In genomic region chr5:97055511-97056068, GRCm38 (mm10) we compare ENCODE assay signal across 10 mouse cellular contexts. TPM values are rescaled to one million over a fixed set of nuclear protein-coding genes. Genes with fewer than 3 reads are reported as not detected.
DNase-seq lines count a peak whose midpoint lies in the region; ATAC-seq and TF ChIP-seq lines count a peak whose summit lies in the region.
"Had no signal": no experiment of that assay in that cellular context is flagged by ENCODE, and none has a peak within 500 bp of the region (broad histone marks: within the 10 kb centered on the region; RNA-seq: fewer than 3 reads in every experiment).

No protein-coding gene starts in this region.

- WGBS in hindbrain, embryonic 14.5 days = 14% methylated on average over 1 of the region's 1 CpGs
- 28% methylated on average over 1 of the region's 1 CpGs for WGBS in hindbrain, embryonic 10.5 days
- 5% methylated on average over 1 of the region's 1 CpGs for WGBS in hindbrain, postnatal 0 days

- no peaks in the 10 kb centered on the region for H3K4me1 ChIP-seq in hindbrain, embryonic 14.5 days (replicated peaks; ENCODE audit: control insufficient read depth, insufficient read depth, low read length)
- no peaks in the 10 kb centered on the region for H3K4me1 ChIP-seq in hindbrain, embryonic 10.5 days (replicated peaks)
- H3K4me1 ChIP-seq in hindbrain, postnatal 0 days (ENCODE audit: insufficient read depth, low read length) = no peaks in the 10 kb centered on the region
- H3K4me1 ChIP-seq: embryonic facial prominence, embryonic 12.5 days; lung, embryonic 15.5 days had no signal

- no peaks in the 10 kb centered on the region for H3K27me3 ChIP-seq in hindbrain, embryonic 14.5 days (ENCODE audit: control insufficient read depth, insufficient read depth, low read length)
- H3K27me3 ChIP-seq in hindbrain, embryonic 10.5 days (ENCODE audit: insufficient read depth, poor library complexity, severe bottlenecking) = no peaks in the 10 kb centered on the region
- no peaks in the 10 kb centered on the region for H3K27me3 ChIP-seq in hindbrain, postnatal 0 days (ENCODE audit: insufficient read depth, low read length)
- H3K27me3 ChIP-seq: embryonic facial prominence, embryonic 12.5 days; lung, embryonic 15.5 days had no signal

- H3K4me2 ChIP-seq in hindbrain, embryonic 14.5 days (replicated peaks) = no peak overlapping the region
- H3K4me2 ChIP-seq in hindbrain, postnatal 0 days (ENCODE audit: low read depth, low read length) = no peak overlapping the region
- H3K4me2 ChIP-seq: embryonic facial prominence, embryonic 12.5 days; lung, embryonic 15.5 days had no signal

- peaks cover 36% of the 10 kb centered on the region for H3K36me3 ChIP-seq in hindbrain, embryonic 14.5 days (replicated peaks; ENCODE audit: control insufficient read depth, insufficient read depth)
- peaks cover 26% of the 10 kb centered on the region for H3K36me3 ChIP-seq in hindbrain, embryonic 10.5 days
- no peaks in the 10 kb centered on the region for H3K36me3 ChIP-seq in hindbrain, postnatal 0 days (ENCODE audit: insufficient read depth, low read length)

- no peak overlapping the region for H3K4me3 ChIP-seq in hindbrain, embryonic 14.5 days (replicated peaks; ENCODE audit: low read length)
- H3K4me3 ChIP-seq in hindbrain, embryonic 10.5 days = no peak overlapping the region
- no peak overlapping the region for H3K4me3 ChIP-seq in hindbrain, postnatal 0 days (ENCODE audit: low read length)
- H3K4me3 ChIP-seq: embryonic facial prominence, embryonic 12.5 days; lung, embryonic 15.5 days had no signal

- no peak overlapping the region for H3K27ac ChIP-seq in hindbrain, embryonic 14.5 days
- no peak overlapping the region for H3K27ac ChIP-seq in hindbrain, embryonic 10.5 days
- no peak overlapping the region for H3K27ac ChIP-seq in hindbrain, postnatal 0 days
- H3K27ac ChIP-seq: embryonic facial prominence, embryonic 12.5 days; lung, embryonic 15.5 days had no signal

- no peak for ATAC-seq in hindbrain, embryonic 14.5 days (ENCODE audit: low FRiP score)
- peak; percentile 70 for ATAC-seq in hindbrain, postnatal 0 days
- peak; percentile 87 for ATAC-seq in megakaryocyte-erythroid progenitor cell, adult 5-6 weeks (replicated peaks; ENCODE audit: low FRiP score, low TSS enrichment, poor library complexity, severe bottlenecking)

- no peak overlapping the region for H3K9ac ChIP-seq in hindbrain, embryonic 14.5 days
- no peak overlapping the region for H3K9ac ChIP-seq in hindbrain, postnatal 0 days (replicated peaks; ENCODE audit: low read length)
- H3K9ac ChIP-seq: embryonic facial prominence, embryonic 12.5 days; lung, embryonic 15.5 days had no signal

- TF ChIP-seq CTCF in hindbrain, postnatal 0 days (IDR thresholded peaks at IDR 0.05; ENCODE audit: low read depth) = peak; percentile 84

- no peaks in the 10 kb centered on the region for H3K9me3 ChIP-seq in hindbrain, embryonic 14.5 days (ENCODE audit: control insufficient read depth, low read length)
- H3K9me3 ChIP-seq in hindbrain, embryonic 10.5 days = no peaks in the 10 kb centered on the region
- H3K9me3 ChIP-seq in hindbrain, postnatal 0 days (ENCODE audit: low read length) = no peaks in the 10 kb centered on the region
- H3K9me3 ChIP-seq: embryonic facial prominence, embryonic 12.5 days; lung, embryonic 15.5 days had no signal

- peak; percentile 89 for DNase-seq in hindbrain, embryonic 14.5 days (ENCODE audit: low spot score)
- DNase-seq in hindbrain, embryonic 10.5 days (ENCODE audit: low spot score) = no peak
- DNase-seq in thymus, postnatal 0 days (ENCODE audit: low spot score) = peak; percentile 79
- DNase-seq in thymus, adult 18-20 months = no peak
- DNase-seq in c-Kit-positive CD71-negative TER-119-negative erythroid progenitor cells, embryonic 14.5 days (ENCODE audit: low read depth) = peak; percentile 73
- peak; percentile 84 for DNase-seq in hindbrain, postnatal 0 days (ENCODE audit: low spot score)
- DNase-seq in testis, postnatal 10 days (ENCODE audit: low spot score) = no peak

RNA-seq across cellular contexts. Expression of gene Paqr3, which starts 55.8 kb away (rescaled TPM):
- polyA plus RNA-seq in hindbrain, embryonic 14.5 days (2014; fragmentation: Nextera tagmentation; extraction: Ambion mirVana) = 22.7 and 24.0 TPM in 2 replicates
- polyA plus RNA-seq in hindbrain, embryonic 10.5 days (2016; fragmentation: Nextera tagmentation; extraction: Ambion mirVana) = 9.8 and 12.9 TPM in 2 replicates
- polyA plus RNA-seq in thymus, postnatal 0 days (2015; fragmentation: Nextera tagmentation; extraction: Ambion mirVana) = 0.86 and 1.0 TPM in 2 replicates
- total RNA-seq in hindbrain, postnatal 0 days (2014; rRNA removed) = 44.7 and 45.3 TPM in 2 replicates
- 9.8 and 11.6 TPM in 2 replicates for polyA plus RNA-seq in hindbrain, postnatal 0 days (2015; fragmentation: Nextera tagmentation; extraction: Ambion mirVana)
- 4.3 TPM in 1 of 2 replicates, not detected in the other for total RNA-seq in megakaryocyte-erythroid progenitor cell, adult 5-6 weeks (2014; fragmentation: Nextera tagmentation)
- 1.6 and 2.6 TPM in 2 replicates for total RNA-seq in megakaryocyte-erythroid progenitor cell, adult 5-6 weeks (2017)

RNA-seq across cellular contexts. Expression of gene Bmp2k, which starts 58.1 kb away (rescaled TPM):
- 11.7 and 12.4 TPM in 2 replicates for polyA plus RNA-seq in hindbrain, embryonic 14.5 days (2014; fragmentation: Nextera tagmentation; extraction: Ambion mirVana)
- 10.1 and 10.2 TPM in 2 replicates for polyA plus RNA-seq in hindbrain, embryonic 10.5 days (2016; fragmentation: Nextera tagmentation; extraction: Ambion mirVana)
- polyA plus RNA-seq in thymus, postnatal 0 days (2015; fragmentation: Nextera tagmentation; extraction: Ambion mirVana) = 24.3 and 29.7 TPM in 2 replicates
- total RNA-seq in hindbrain, postnatal 0 days (2014; rRNA removed) = 18.5 and 21.7 TPM in 2 replicates
- 10.3 and 10.5 TPM in 2 replicates for polyA plus RNA-seq in hindbrain, postnatal 0 days (2015; fragmentation: Nextera tagmentation; extraction: Ambion mirVana)
- 14.0 and 15.9 TPM in 2 replicates for total RNA-seq in megakaryocyte-erythroid progenitor cell, adult 5-6 weeks (2014; fragmentation: Nextera tagmentation)
- total RNA-seq in megakaryocyte-erythroid progenitor cell, adult 5-6 weeks (2017) = 16.8 and 17.2 TPM in 2 replicates

Comparison
In these comparisons a context has a peak if more than half of its experiments do, and no peak if none do; other contexts are left out.
1. DNase-seq: peak in hindbrain, embryonic 14.5 days (single experiment), thymus, postnatal 0 days (single experiment), c-Kit-positive CD71-negative TER-119-negative erythroid progenitor cells, embryonic 14.5 days (single experiment) and hindbrain, postnatal 0 days (single experiment); none in hindbrain, embryonic 10.5 days (single experiment), thymus, adult 18-20 months (0 of 2) and testis, postnatal 10 days (single experiment).